Mouse (Mus musculus) liver, postnatal 0 days (tissue): Measurements from ENCODE around the gene Rmnd5a. TPM values are rescaled to one million over a fixed set of nuclear protein-coding genes. Genes with fewer than 3 reads are reported as not detected.

ENCODE experiments used
- ATAC-seq: fragments of 200-750 bp; cut with Nextera tagmentation; 2 replicates; pipeline ENCODE4 v1.8.0; 2017; ENCODE audit warnings: mild to moderate bottlenecking, moderate library complexity
- DNase-seq: peaks from one replicate; pipeline ENCODE4 v3.0.0-alpha.2; 2016
- H3K27ac ChIP-seq: fragments of 300-500 bp; sonication (generic); 2 replicates; pipeline ENCODE4 v1.5.1; 2014; ENCODE audit warnings: antibody characterized with exemption, moderate library complexity, mild to moderate bottlenecking, low read depth
- H3K27me3 ChIP-seq: fragments of 300-500 bp; sonication (generic); 2 replicates; pipeline ENCODE4 v1.6.1; 2014; ENCODE audit warnings: low read length, control low read depth, mixed read lengths; ENCODE audit not compliant: insufficient read depth
- H3K36me3 ChIP-seq: fragments of 300-500 bp; sonication (generic); replicated peaks from 2 replicates; pipeline ENCODE4 v1.6.1; 2014; ENCODE audit warnings: mild to moderate bottlenecking, control low read depth, low read length, moderate library complexity, mixed read lengths; ENCODE audit not compliant: insufficient read depth
- H3K4me1 ChIP-seq: fragments of 300-500 bp; sonication (generic); 2 replicates; pipeline ENCODE4 v1.6.1; 2014; ENCODE audit warnings: antibody characterized with exemption, mild to moderate bottlenecking, control low read depth; ENCODE audit not compliant: insufficient read depth
- H3K4me2 ChIP-seq: fragments of 300-500 bp; sonication (generic); 2 replicates; pipeline ENCODE4 v1.6.1; 2014; ENCODE audit warnings: low read depth, mild to moderate bottlenecking, low read length, moderate library complexity, mixed read lengths
- H3K4me3 ChIP-seq: fragments of 300-500 bp; sonication (generic); 2 replicates; pipeline ENCODE4 v1.5.1; 2014; ENCODE audit warnings: low read depth, low read length
- H3K9ac ChIP-seq: fragments of 300-500 bp; sonication (generic); replicated peaks from 2 replicates; pipeline ENCODE4 v1.6.1; 2014; ENCODE audit warnings: mild to moderate bottlenecking, moderate library complexity
- H3K9me3 ChIP-seq: fragments of 300-500 bp; sonication (generic); 2 replicates; pipeline ENCODE4 v1.6.1; 2016; ENCODE audit warnings: mild to moderate bottlenecking, control low read depth, low read length, mixed read lengths
- CTCF ChIP-seq: sonication (generic); IDR thresholded peaks from 2 replicates; pipeline ENCODE4 v1.5.1; 2016; ENCODE audit warnings: antibody characterized with exemption, low read depth
- EP300 ChIP-seq: IDR thresholded peaks from 2 replicates; pipeline ENCODE4 v1.6.1; 2016; ENCODE audit warnings: antibody characterized with exemption, low read depth, mild to moderate bottlenecking
- WGBS: fragments of 180-500 bp; shearing (Covaris S2); extraction: QIAGEN DNeasy Blood & Tissue Kit; methylation state at CpG from one replicate; pipeline ENCODE4 v1.1.7; 2014; ENCODE audit not compliant: insufficient replicate concordance; 5-methylcytosine and 5-hydroxymethylcytosine counted together
- polyA plus RNA-seq: library from polyadenylated mRNA; unstranded; fragments of >200 nt; fragmentation: Nextera tagmentation; extraction: Ambion mirVana; gene quantifications from 2 replicates; pipeline ENCODE4 v1.2.1, GENCODE M21; 2015

Gene Rmnd5a
- polyA plus RNA-seq, 1 experiment from 2014 or later = 6.3 TPM

DNA sequence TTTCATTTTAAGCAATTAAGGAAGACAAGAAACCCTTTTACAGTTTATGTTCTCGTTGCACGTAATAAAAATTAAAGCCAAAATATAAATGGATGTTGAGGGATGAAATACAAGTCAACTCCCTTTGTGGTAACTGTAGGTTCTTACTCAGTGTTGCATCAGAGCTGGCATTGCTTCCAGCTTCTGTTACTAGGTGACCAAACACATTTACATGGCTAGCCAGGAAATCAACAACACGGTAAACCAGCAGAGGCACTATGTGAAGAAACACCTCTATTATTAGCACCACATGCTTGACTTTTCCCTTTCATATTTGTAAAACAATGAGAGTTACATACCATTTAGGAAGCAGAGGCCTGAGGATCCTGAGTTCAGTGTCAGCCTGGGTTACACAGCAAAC lies 21.6 kb downstream of the Rmnd5a start:
- DNase-seq (peak; percentile 24), ATAC-seq (peak; percentile 70)
- peaks cover 14% of the 10 kb centered on the region for H3K4me1 ChIP-seq
- WGBS = 75% methylated on average over 3 of the region's 3 CpGs
- peaks cover 10% of the 10 kb centered on the region; the same call in 1 of the 2 replicates for H3K36me3 ChIP-seq
- H3K27me3 ChIP-seq = no peaks in the 10 kb centered on the region
- no peaks in the 10 kb centered on the region for H3K9me3 ChIP-seq
- H3K27ac ChIP-seq = no peak overlapping the region
- H3K9ac ChIP-seq = no peak overlapping the region
- H3K4me3 ChIP-seq = no peak overlapping the region
- H3K4me2 ChIP-seq = no peak overlapping the region
- TF ChIP-seq CTCF (no peak), EP300 (no peak)

DNA sequence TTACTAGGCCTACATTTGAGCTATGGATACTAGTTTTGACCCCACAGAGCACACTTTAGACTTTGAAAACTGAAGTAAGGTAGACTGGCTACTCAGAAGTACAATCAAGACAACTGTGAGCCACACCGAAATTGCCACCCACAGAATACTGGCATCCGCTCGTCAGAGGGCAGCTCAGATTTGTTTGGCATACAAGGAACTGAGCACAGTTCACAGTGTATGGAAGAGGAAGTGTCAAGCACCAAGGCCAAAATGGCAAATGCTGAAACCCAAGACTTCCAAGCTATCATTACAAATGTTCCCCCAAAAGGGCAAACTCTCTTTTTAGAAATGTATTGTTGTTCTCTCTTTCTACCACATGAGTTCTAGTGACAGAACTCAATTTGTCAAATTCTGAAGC lies 25.0 kb downstream of the Rmnd5a start:
- H3K4me2 ChIP-seq = no peak overlapping the region
- no peak for TF ChIP-seq EP300
- TF ChIP-seq CTCF = no peak
- ATAC-seq (no peak), DNase-seq (no peak)
- no peaks in the 10 kb centered on the region for H3K27me3 ChIP-seq
- no peak overlapping the region for H3K4me3 ChIP-seq
- H3K36me3 ChIP-seq = peaks cover 24% of the 10 kb centered on the region; the same call in 1 of the 2 replicates
- no peaks in the 10 kb centered on the region for H3K9me3 ChIP-seq
- 82% methylated on average over 3 of the region's 3 CpGs for WGBS
- no peak overlapping the region for H3K9ac ChIP-seq
- H3K4me1 ChIP-seq = peaks cover 8% of the 10 kb centered on the region; the same call in 1 of the 2 replicates
- H3K27ac ChIP-seq = no peak overlapping the region

DNA sequence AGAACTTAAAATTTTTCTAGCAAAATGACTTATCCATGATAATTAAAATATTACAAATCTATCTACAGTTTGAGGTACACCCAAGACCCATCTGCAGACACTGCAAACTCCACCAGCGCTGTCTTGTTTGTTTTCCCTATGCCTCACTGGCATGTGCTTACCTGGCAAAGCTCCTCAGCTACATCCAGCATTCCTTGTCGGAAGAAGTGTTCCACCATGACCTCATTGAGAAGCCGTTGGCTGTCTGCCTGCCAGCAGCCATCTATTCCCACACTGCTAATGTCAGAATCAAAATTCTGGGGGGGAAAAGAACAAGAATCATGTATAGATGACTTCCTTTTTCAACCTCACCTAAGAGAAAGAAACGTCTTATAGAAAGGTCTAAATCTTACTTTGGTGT lies 25.8 kb downstream of the Rmnd5a start:
- Histone ChIP-seq H3K9me3 (no peaks in the 10 kb centered on the region), H3K9ac (no peak overlapping the region)
- ATAC-seq = no peak

GRCm38 (mm10) chr6:71398829-71399609 lies 41.4 kb downstream of the Rmnd5a start:
- H3K4me3 ChIP-seq = no peak overlapping the region
- no peaks in the 10 kb centered on the region for H3K9me3 ChIP-seq
- no peaks in the 10 kb centered on the region for H3K4me1 ChIP-seq
- H3K9ac ChIP-seq = no peak overlapping the region
- no peak overlapping the region for H3K4me2 ChIP-seq
- ATAC-seq (no peak), DNase-seq (no peak)
- peak; percentile 71 for TF ChIP-seq CTCF
- no peak for TF ChIP-seq EP300
- H3K27ac ChIP-seq = no peak overlapping the region
- peaks cover 32% of the 10 kb centered on the region for H3K36me3 ChIP-seq
- WGBS = 83% methylated on average over 4 of the region's 4 CpGs
- H3K27me3 ChIP-seq = no peaks in the 10 kb centered on the region

More for the DNA sequence above, 25.8 kb downstream of the Rmnd5a start:
- Histone ChIP-seq H3K4me2 (no peak overlapping the region), H3K4me1 (peaks cover 8% of the 10 kb centered on the region; the same call in 1 of the 2 replicates), H3K36me3 (peaks cover 26% of the 10 kb centered on the region; the same call in 1 of the 2 replicates), H3K27me3 (no peaks in the 10 kb centered on the region), H3K4me3 (no peak overlapping the region), H3K27ac (no peak overlapping the region)
- no peak for TF ChIP-seq EP300
- TF ChIP-seq CTCF = no peak
- WGBS = 87% methylated on average over 4 of the region's 4 CpGs
- DNase-seq = no peak

DNA sequence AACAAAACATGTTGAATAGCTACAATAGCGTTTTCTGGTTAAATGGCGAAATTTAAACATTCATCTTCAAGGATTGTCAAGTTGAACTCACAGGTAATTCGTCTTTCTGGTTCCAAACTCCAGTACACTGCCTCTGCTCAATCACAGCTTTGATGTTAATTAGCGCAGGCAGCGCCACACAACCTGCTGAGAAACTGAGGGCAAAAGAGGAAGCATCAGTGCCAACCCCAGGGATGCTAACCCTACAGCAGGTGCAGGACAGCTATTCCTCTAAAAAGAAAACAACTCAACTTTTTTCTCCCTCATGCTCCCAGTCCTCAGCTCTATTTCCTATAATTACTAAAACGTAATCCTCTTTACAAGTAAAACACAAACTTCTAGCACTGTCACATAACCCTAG lies 43.7 kb downstream of the Rmnd5a start:
- no peaks in the 10 kb centered on the region for H3K27me3 ChIP-seq
- no peak overlapping the region for H3K27ac ChIP-seq
- no peak overlapping the region for H3K4me3 ChIP-seq
- no peak overlapping the region for H3K4me2 ChIP-seq
- peaks cover 50% of the 10 kb centered on the region for H3K36me3 ChIP-seq
- H3K4me1 ChIP-seq = no peaks in the 10 kb centered on the region
- no peak for ATAC-seq
- no peak for DNase-seq
- H3K9ac ChIP-seq = no peak overlapping the region
- WGBS = 85% methylated on average over 6 of the region's 6 CpGs
- no peaks in the 10 kb centered on the region for H3K9me3 ChIP-seq
- no peak for TF ChIP-seq EP300
- TF ChIP-seq CTCF = no peak

DNA sequence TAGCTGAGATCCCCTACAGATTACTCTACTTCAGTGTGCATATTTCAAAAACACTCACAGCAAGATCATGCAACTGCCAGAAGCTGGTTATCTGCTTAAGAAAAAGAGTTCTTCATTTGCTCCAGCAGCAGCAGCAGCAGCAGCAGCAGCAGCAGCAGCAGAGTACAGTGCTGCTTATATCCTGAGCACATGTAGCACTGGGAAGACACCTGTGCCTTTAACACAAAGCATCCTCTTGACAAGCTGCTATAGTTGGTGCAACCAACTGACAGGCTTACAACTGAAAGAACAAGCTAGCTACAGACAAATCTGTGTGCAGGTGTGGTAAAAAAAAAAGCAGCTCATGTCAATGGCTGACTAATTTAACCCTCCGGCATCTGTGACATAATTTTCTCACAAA lies 44.4 kb downstream of the Rmnd5a start:
- H3K9ac ChIP-seq = no peak overlapping the region
- no peaks in the 10 kb centered on the region for H3K9me3 ChIP-seq
- H3K36me3 ChIP-seq = peaks cover 55% of the 10 kb centered on the region
- H3K4me2 ChIP-seq = no peak overlapping the region
- ATAC-seq (no peak), DNase-seq (no peak)
- H3K27ac ChIP-seq = no peak overlapping the region
- H3K4me3 ChIP-seq = no peak overlapping the region
- WGBS = 89% methylated on average over 1 of the region's 1 CpGs
- no peak for TF ChIP-seq CTCF
- TF ChIP-seq EP300 = no peak
- H3K27me3 ChIP-seq = no peaks in the 10 kb centered on the region
- H3K4me1 ChIP-seq = no peaks in the 10 kb centered on the region
